Mouse (Mus musculus) neural tube, embryonic 15.5 days (tissue): ENCODE results near the gene Xlr5c. TPM values are rescaled to one million over a fixed set of nuclear protein-coding genes. Genes with fewer than 3 reads are reported as not detected.
"Not testable (repeated sequence)": the region's sequence is repeated elsewhere in the genome, so short reads cannot be mapped to it uniquely, and the experiment has no call there.

Experiments used
- ATAC-seq: fragments of 200-750 bp; cut with Nextera tagmentation; 2 replicates; pipeline ENCODE4 v1.8.0; 2017; ENCODE audit warnings: mild to moderate bottlenecking, moderate TSS enrichment, moderate library complexity; ENCODE audit not compliant: low FRiP score
- H3K27ac ChIP-seq: fragments of 300-500 bp; sonication (generic); replicated peaks from 2 replicates; pipeline ENCODE4 v1.5.1; 2015; ENCODE audit warnings: mild to moderate bottlenecking, inconsistent platforms
- H3K27me3 ChIP-seq: fragments of 300-500 bp; sonication (generic); replicated peaks from 2 replicates; pipeline ENCODE4 v1.6.1; 2015; ENCODE audit warnings: inconsistent platforms
- H3K36me3 ChIP-seq: fragments of 300-500 bp; sonication (generic); 2 replicates; pipeline ENCODE4 v1.6.1; 2015; ENCODE audit warnings: inconsistent platforms
- H3K4me1 ChIP-seq: fragments of 300-500 bp; sonication (generic); 2 replicates; pipeline ENCODE4 v1.6.1; 2015; ENCODE audit warnings: inconsistent platforms
- H3K4me2 ChIP-seq: fragments of 300-500 bp; sonication (generic); 2 replicates; pipeline ENCODE4 v1.6.1; 2015; ENCODE audit warnings: inconsistent platforms, mild to moderate bottlenecking, moderate library complexity
- H3K4me3 ChIP-seq: fragments of 300-500 bp; sonication (generic); replicated peaks from 2 replicates; pipeline ENCODE4 v1.5.1; 2015; ENCODE audit warnings: mild to moderate bottlenecking, inconsistent platforms
- H3K9ac ChIP-seq: fragments of 300-500 bp; sonication (generic); replicated peaks from 2 replicates; pipeline ENCODE4 v1.6.1; 2015; ENCODE audit warnings: mild to moderate bottlenecking, inconsistent platforms
- H3K9me3 ChIP-seq: fragments of 300-500 bp; sonication (generic); replicated peaks from 2 replicates; pipeline ENCODE4 v1.6.1; 2016; ENCODE audit warnings: inconsistent platforms
- WGBS: fragments of 180-500 bp; shearing (Covaris S2); methylation state at CpG from one replicate; pipeline ENCODE4 v1.1.7; 2015; ENCODE audit warnings: mixed read lengths; 5-methylcytosine and 5-hydroxymethylcytosine counted together
- polyA plus RNA-seq: library from polyadenylated mRNA; unstranded; fragments of >200 nt; fragmentation: Nextera tagmentation; extraction: Ambion mirVana; gene quantifications from 2 replicates; pipeline ENCODE4 v1.2.1, GENCODE M21; 2015

Gene Xlr5c
- polyA plus RNA-seq = not detected in 2 replicates

GRCm38 (mm10) chrX:73292876-73293275 lies at the start of gene Xlr5c, which contains the start of gene Xlr5a:
TSS of gene Xlr5c (minus strand) at chrX:73292976.
TSS of gene Xlr5a (minus strand) at chrX:73292976.
- ATAC-seq, H3K4me3 ChIP-seq, H3K4me1 ChIP-seq, H3K27me3 ChIP-seq, H3K9ac ChIP-seq, H3K36me3 ChIP-seq, H3K27ac ChIP-seq, H3K4me2 ChIP-seq, H3K9me3 ChIP-seq: not testable (repeated sequence)
- 93% methylated on average over 15 of the region's 17 CpGs for WGBS

- WGBS = 23% methylated on average over 37 of the region's 37 CpGs
- peak within 1 kb of the TSS; percentile 55 for H3K4me3 ChIP-seq
- peak within 1 kb of the TSS; percentile 61 for H3K9ac ChIP-seq
- H3K27ac ChIP-seq = peak within 1 kb of the TSS; percentile 82
- peak; percentile 96 for ATAC-seq
- H3K27me3 ChIP-seq = no peaks in the 10 kb centered on the region
- peak within 1 kb of the TSS; percentile 61 for H3K4me2 ChIP-seq
- H3K9me3 ChIP-seq = no peaks in the 10 kb centered on the region
- peaks cover 7% of the 10 kb centered on the region; the same call in 1 of the 2 replicates for H3K4me1 ChIP-seq
- H3K36me3 ChIP-seq = no peaks in the 10 kb centered on the region
Observed at GRCm38 (mm10) chrX:73342483-73342895, 49.7 kb upstream of the Xlr5c start, which contains the start of gene Zfp275. TSS of gene Zfp275 (plus strand) at chrX:73342621.

GRCm38 (mm10) chrX:73342068-73342467 lies 49.3 kb upstream of the Xlr5c start:
- no peaks in the 10 kb centered on the region for H3K36me3 ChIP-seq
- 41% methylated on average over 3 of the region's 3 CpGs for WGBS
- H3K9me3 ChIP-seq = no peaks in the 10 kb centered on the region
- H3K27ac ChIP-seq = no peak overlapping the region
- peak overlapping the region; percentile 55 for H3K4me3 ChIP-seq
- ATAC-seq = peak; percentile 37; the same call in 1 of the 2 replicates
- peaks cover 7% of the 10 kb centered on the region; the same call in 1 of the 2 replicates for H3K4me1 ChIP-seq
- H3K9ac ChIP-seq = peak overlapping the region; percentile 61; the same call in 1 of the 2 replicates
- H3K27me3 ChIP-seq = no peaks in the 10 kb centered on the region
- peak overlapping the region; percentile 61 for H3K4me2 ChIP-seq

GRCm38 (mm10) chrX:73341473-73341872 lies 48.7 kb upstream of the Xlr5c start:
- no peak overlapping the region for H3K27ac ChIP-seq
- H3K36me3 ChIP-seq = no peaks in the 10 kb centered on the region
- no peaks in the 10 kb centered on the region for H3K9me3 ChIP-seq
- H3K4me3 ChIP-seq = no peak overlapping the region
- peaks cover 7% of the 10 kb centered on the region; the same call in 1 of the 2 replicates for H3K4me1 ChIP-seq
- no peak overlapping the region for H3K4me2 ChIP-seq
- WGBS = 88% methylated on average over 1 of the region's 1 CpGs
- no peak overlapping the region for H3K9ac ChIP-seq
- H3K27me3 ChIP-seq = no peaks in the 10 kb centered on the region
- no peak for ATAC-seq

GRCm38 (mm10) chrX:73336740-73337139 lies 44.0 kb upstream of the Xlr5c start, which contains the start of gene Gm45015:
TSS of gene Gm45015 (minus strand) at chrX:73336840.
- WGBS = 86% methylated on average over 4 of the region's 4 CpGs
- ATAC-seq = no peak
- Histone ChIP-seq H3K9ac (no peak within 1 kb of the TSS), H3K27me3 (no peaks in the 10 kb centered on the region), H3K36me3 (no peaks in the 10 kb centered on the region), H3K27ac (no peak within 1 kb of the TSS), H3K4me3 (no peak within 1 kb of the TSS), H3K4me2 (no peak within 1 kb of the TSS), H3K4me1 (no peaks in the 10 kb centered on the region), H3K9me3 (no peaks in the 10 kb centered on the region)

- Histone ChIP-seq H3K4me2 (no peak overlapping the region), H3K27me3 (no peaks in the 10 kb centered on the region), H3K9ac (no peak overlapping the region), H3K36me3 (no peaks in the 10 kb centered on the region), H3K9me3 (no peaks in the 10 kb centered on the region), H3K4me3 (no peak overlapping the region), H3K4me1 (no peaks in the 10 kb centered on the region), H3K27ac (no peak overlapping the region)
- no peak for ATAC-seq
Observed at GRCm38 (mm10) chrX:73333548-73333947, 40.8 kb upstream of the Xlr5c start.

GRCm38 (mm10) chrX:73327215-73327614 lies 34.4 kb upstream of the Xlr5c start:
- H3K27ac ChIP-seq = no peak overlapping the region
- no peak overlapping the region for H3K4me3 ChIP-seq
- H3K36me3 ChIP-seq = no peaks in the 10 kb centered on the region
- H3K9me3 ChIP-seq = no peaks in the 10 kb centered on the region
- H3K27me3 ChIP-seq = no peaks in the 10 kb centered on the region
- H3K9ac ChIP-seq = no peak overlapping the region
- 83% methylated on average over 2 of the region's 2 CpGs for WGBS
- H3K4me2 ChIP-seq = no peak overlapping the region
- H3K4me1 ChIP-seq = no peaks in the 10 kb centered on the region
- ATAC-seq = no peak

- ATAC-seq = no peak
- Histone ChIP-seq H3K36me3 (no peaks in the 10 kb centered on the region), H3K4me3 (no peak overlapping the region), H3K9me3 (no peaks in the 10 kb centered on the region), H3K4me2 (no peak overlapping the region), H3K4me1 (no peaks in the 10 kb centered on the region), H3K9ac (no peak overlapping the region), H3K27ac (no peak overlapping the region), H3K27me3 (no peaks in the 10 kb centered on the region)
- WGBS = 78% methylated on average over 3 of the region's 3 CpGs
Observed at GRCm38 (mm10) chrX:73321029-73321428, 28.3 kb upstream of the Xlr5c start.

DNA sequence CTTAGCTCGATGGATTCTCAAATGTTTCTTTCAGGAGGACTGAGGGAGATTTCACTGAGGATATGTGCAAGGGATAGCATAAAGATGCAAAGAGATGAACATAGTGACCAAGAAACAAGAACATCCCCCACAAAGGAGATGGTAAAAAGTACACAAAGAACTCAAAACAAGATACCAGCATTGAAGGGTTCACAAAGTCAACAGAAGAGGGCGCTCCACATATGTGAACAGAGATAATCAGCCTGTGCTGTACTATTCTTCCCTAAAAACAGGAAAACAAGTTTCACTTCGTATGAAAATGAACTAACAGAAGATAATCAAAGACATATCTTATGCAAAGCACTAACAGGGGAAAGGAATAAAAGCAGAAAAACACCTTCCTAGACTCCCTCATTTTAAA lies 19.7 kb upstream of the Xlr5c start:
- ATAC-seq = no peak; the same call in 1 of the 2 replicates
- H3K4me2 ChIP-seq = no peak overlapping the region
- no peak overlapping the region for H3K9ac ChIP-seq
- no peak overlapping the region for H3K4me3 ChIP-seq
- H3K9me3 ChIP-seq = no peaks in the 10 kb centered on the region
- H3K4me1 ChIP-seq = no peaks in the 10 kb centered on the region
- H3K27ac ChIP-seq = no peak overlapping the region
- 44% methylated on average over 3 of the region's 3 CpGs for WGBS
- H3K27me3 ChIP-seq = no peaks in the 10 kb centered on the region
- H3K36me3 ChIP-seq = no peaks in the 10 kb centered on the region

- not testable (repeated sequence) for ATAC-seq, H3K4me2 ChIP-seq, H3K4me1 ChIP-seq, H3K9me3 ChIP-seq, H3K27ac ChIP-seq, H3K27me3 ChIP-seq, H3K4me3 ChIP-seq, H3K36me3 ChIP-seq, H3K9ac ChIP-seq
- 79% methylated on average over 10 of the region's 10 CpGs for WGBS
Observed at GRCm38 (mm10) chrX:73295745-73296144, 3.0 kb upstream of the Xlr5c start.

DNA sequence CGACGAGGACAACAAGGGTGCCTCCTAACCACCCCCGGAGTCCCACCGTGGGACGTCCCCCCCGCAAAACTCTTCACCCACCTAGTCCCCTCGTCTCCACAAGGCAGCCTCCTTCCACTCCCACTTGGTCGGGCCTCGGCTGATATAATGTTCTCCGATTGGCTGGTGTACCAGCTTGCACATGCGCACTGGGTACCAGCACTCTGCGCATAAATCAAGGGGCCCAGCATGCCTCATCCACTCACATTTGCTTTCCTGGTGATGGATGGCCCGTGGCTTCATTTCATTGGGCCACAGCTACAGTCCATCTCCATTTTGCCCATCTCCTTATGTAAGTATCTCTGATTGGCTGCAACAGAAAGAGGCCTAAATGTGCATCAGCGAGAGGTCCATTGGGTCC lies 27.5 kb downstream of the Xlr5c start, which contains the start of gene Xlr3c:
Gene Xlr3c, minus strand, starts transcription at position 121 of the 400 bp plus-strand sequence.
- H3K4me1 ChIP-seq, H3K9me3 ChIP-seq, H3K36me3 ChIP-seq, H3K4me2 ChIP-seq, ATAC-seq, H3K27ac ChIP-seq, H3K9ac ChIP-seq, H3K4me3 ChIP-seq, H3K27me3 ChIP-seq: not testable (repeated sequence)
- WGBS = 89% methylated on average over 14 of the region's 14 CpGs

DNA sequence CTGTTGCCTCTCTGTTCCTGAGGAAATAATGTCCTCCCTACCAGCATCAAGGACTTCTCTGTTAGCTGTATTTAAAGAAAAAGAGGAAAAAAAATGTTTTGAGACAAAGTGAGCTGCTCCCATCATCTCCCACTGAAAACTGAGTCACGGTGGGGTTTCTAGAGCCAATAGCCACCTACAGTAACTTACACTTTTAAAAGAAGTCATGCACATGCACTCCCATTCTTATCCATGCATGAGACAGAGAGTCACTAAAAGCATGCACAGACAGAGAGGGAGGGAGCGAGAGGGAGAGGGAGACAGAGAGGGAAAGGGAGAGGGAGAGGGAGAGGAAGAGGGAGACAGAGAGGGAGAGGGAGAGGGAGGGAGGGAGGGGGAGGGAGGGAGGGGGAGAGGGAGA lies 30.3 kb downstream of the Xlr5c start:
- WGBS = 90% methylated on average over 1 of the region's 2 CpGs
- ATAC-seq, H3K27me3 ChIP-seq, H3K27ac ChIP-seq, H3K4me3 ChIP-seq, H3K4me1 ChIP-seq, H3K36me3 ChIP-seq, H3K9ac ChIP-seq, H3K4me2 ChIP-seq, H3K9me3 ChIP-seq: not testable (repeated sequence)
